Mouse (Mus musculus) yolk sac, embryonic 10.5 days (tissue): ENCODE results near the gene Cycs.

Experiments used
- DNase-seq: peaks from one replicate; pipeline ENCODE4 v3.0.0-alpha.2; 2017; ENCODE audit warnings: low spot score

Cycs gene

GRCm38 (mm10) chr6:50545412-50546043 lies 20.8 kb downstream of the Cycs start:
- no peak for DNase-seq

GRCm38 (mm10) chr6:50542535-50542934 lies 23.8 kb downstream of the Cycs start:
- DNase-seq: no peak

- no peak for DNase-seq
Measured at GRCm38 (mm10) chr6:50539641-50540040, 26.7 kb downstream of the Cycs start.

- peak; percentile 69 for DNase-seq
Measured at GRCm38 (mm10) chr6:50536461-50536892, 29.9 kb downstream of the Cycs start.

- DNase-seq: no peak
Measured at GRCm38 (mm10) chr6:50535346-50535745, 31.0 kb downstream of the Cycs start.

- no peak for DNase-seq
Measured at GRCm38 (mm10) chr6:50531920-50532319, 34.4 kb downstream of the Cycs start.

GRCm38 (mm10) chr6:50531003-50531402 lies 35.3 kb downstream of the Cycs start:
- no peak for DNase-seq

GRCm38 (mm10) chr6:50529194-50529593 lies 37.1 kb downstream of the Cycs start:
- DNase-seq: no peak

GRCm38 (mm10) chr6:50527416-50527815 lies 38.9 kb downstream of the Cycs start:
- no peak for DNase-seq

GRCm38 (mm10) chr6:50526597-50527024 lies 39.7 kb downstream of the Cycs start:
- DNase-seq: peak; percentile 47

GRCm38 (mm10) chr6:50525846-50526245 lies 40.5 kb downstream of the Cycs start:
- DNase-seq: no peak

- DNase-seq: peak; percentile 36
Measured at GRCm38 (mm10) chr6:50524261-50524896, 42.0 kb downstream of the Cycs start.

- DNase-seq: no peak
Measured at GRCm38 (mm10) chr6:50522772-50523171, 43.6 kb downstream of the Cycs start.

GRCm38 (mm10) chr6:50521532-50522135 lies 44.7 kb downstream of the Cycs start:
- no peak for DNase-seq

GRCm38 (mm10) chr6:50520139-50520538 lies 46.2 kb downstream of the Cycs start:
- peak; percentile 31 for DNase-seq

- no peak for DNase-seq
Measured at GRCm38 (mm10) chr6:50518371-50518770, 48.0 kb downstream of the Cycs start.
